Mouse (Mus musculus) CH12.LX (cell line): ENCODE measurements at regions not wholly inside any gene's neighbourhood (a gene's known extent, or its start where the extent isn't known, plus 50 kb on each side); places are given as distances from the start of the nearest gene placed in this dataset.

Experiments used
- DNase-seq: peaks from one replicate; pipeline ENCODE4 v3.0.0-alpha.2; 2013; ENCODE audit errors: extremely low read depth
- H3K27ac ChIP-seq: 2 replicates; pipeline ENCODE4 v1.5.1; 2012; ENCODE audit warnings: low read depth, mild to moderate bottlenecking, control low read depth, moderate library complexity; ENCODE audit not compliant: insufficient read depth
- H3K27me3 ChIP-seq: replicated peaks from 2 replicates; pipeline ENCODE3; 2012; ENCODE audit warnings: inconsistent platforms
- H3K36me3 ChIP-seq, 2 experiments: replicated peaks in 1 of 2; 2 replicates each; pipeline versions ENCODE3 to v1.6.1; 2012; ENCODE audit warnings: inconsistent platforms in 1 of 2, low read length in 1 of 2, mild to moderate bottlenecking in 1 of 2, mixed read lengths in 1 of 2, moderate library complexity in 1 of 2; ENCODE audit not compliant: control insufficient read depth in 1 of 2, insufficient read depth in 1 of 2
- H3K4me1 ChIP-seq, 2 experiments: 2 replicates each; pipeline ENCODE4 v1.6.1; 2012; ENCODE audit warnings: inconsistent platforms in 1 of 2, moderate library complexity in 1 of 2; ENCODE audit not compliant: insufficient read depth in 2 of 2, control insufficient read depth in 1 of 2
- H3K4me2 ChIP-seq: 2 replicates; pipeline ENCODE4 v1.6.1; 2012; ENCODE audit warnings: low read depth, mild to moderate bottlenecking, control low read depth; ENCODE audit not compliant: poor library complexity, insufficient read depth, severe bottlenecking
- H3K4me3 ChIP-seq, 3 experiments: fragments of 150-350 bp in 1 of 3; sonication (generic) in 1 of 3; replicated peaks in 1 of 3; 2 replicates each; pipeline versions ENCODE3 to v1.5.1; 2011 to 2012; ENCODE audit warnings: low read depth in 2 of 3, low read length in 2 of 3, mild to moderate bottlenecking in 2 of 3, moderate library complexity in 2 of 3, control low read depth in 1 of 3, improper control_type of control experiment in 1 of 3, inconsistent platforms in 1 of 3, mixed read lengths in 1 of 3; ENCODE audit not compliant: poor library complexity in 1 of 3
- H3K79me2 ChIP-seq: replicated peaks from 2 replicates; pipeline ENCODE4 v1.6.1; 2012; ENCODE audit warnings: mild to moderate bottlenecking, moderate library complexity; ENCODE audit not compliant: control insufficient read depth, poor library complexity, insufficient read depth, severe bottlenecking; ENCODE audit errors: extremely low read depth
- H3K9ac ChIP-seq: 2 replicates; pipeline ENCODE4 v1.6.1; 2012; ENCODE audit warnings: low read depth, mild to moderate bottlenecking, control low read depth, moderate library complexity; ENCODE audit not compliant: insufficient read depth
- H3K9me3 ChIP-seq: replicated peaks from 2 replicates; pipeline ENCODE3; 2012; ENCODE audit warnings: low read length, inconsistent platforms, mixed read lengths
- BHLHE40 ChIP-seq: IDR thresholded peaks from 2 replicates; pipeline ENCODE4 v1.6.1; 2011; ENCODE audit warnings: mild to moderate bottlenecking, low read depth, low read length, improper control_type of control experiment
- CHD1 ChIP-seq: IDR thresholded peaks from 2 replicates; pipeline ENCODE4 v1.6.1; 2012; ENCODE audit warnings: low read depth, low read length, improper control_type of control experiment, inconsistent platforms
- CTCF ChIP-seq, 2 experiments: IDR thresholded peaks in 1 of 2; conservative IDR thresholded peaks in 1 of 2; 2 replicates each; pipeline ENCODE4 v1.5.1; 2011 to 2012; ENCODE audit warnings: low read depth in 2 of 2, low read length in 2 of 2, improper control_type of control experiment in 1 of 2, inconsistent platforms in 1 of 2, mild to moderate bottlenecking in 1 of 2, moderate library complexity in 1 of 2
- E2F4 ChIP-seq: IDR thresholded peaks from 2 replicates; pipeline ENCODE4 v1.6.1; 2011; ENCODE audit warnings: low read depth, low read length, improper control_type of control experiment; ENCODE audit not compliant: insufficient replicate concordance
- HCFC1 ChIP-seq: IDR thresholded peaks from 2 replicates; pipeline ENCODE4 v1.6.1; 2012; ENCODE audit warnings: low read depth, mild to moderate bottlenecking, inconsistent platforms, low read length, improper control_type of control experiment
- IRF4 ChIP-seq: IDR thresholded peaks from 2 replicates; pipeline ENCODE4 v1.6.1; 2014; ENCODE audit warnings: low read depth, mild to moderate bottlenecking, inconsistent platforms, low read length, improper control_type of control experiment
- MAX ChIP-seq: IDR thresholded peaks from 2 replicates; pipeline ENCODE4 v1.6.1; 2011; ENCODE audit warnings: low read length, improper control_type of control experiment
- MEF2A ChIP-seq: IDR thresholded peaks from 2 replicates; pipeline ENCODE4 v1.6.1; 2014; ENCODE audit warnings: low read depth, mild to moderate bottlenecking, inconsistent platforms, low read length, improper control_type of control experiment, borderline replicate concordance
- MXI1 ChIP-seq: IDR thresholded peaks from 2 replicates; pipeline ENCODE4 v1.6.1; 2011; ENCODE audit warnings: mild to moderate bottlenecking, low read depth, low read length, improper control_type of control experiment
- MYC ChIP-seq: IDR thresholded peaks from 2 replicates; pipeline ENCODE4 v1.6.1; 2011; ENCODE audit warnings: low read depth, mild to moderate bottlenecking, improper control_type of control experiment, low read length
- NRF1 ChIP-seq: IDR thresholded peaks from 2 replicates; pipeline ENCODE4 v1.6.1; 2014; ENCODE audit warnings: low read depth, mild to moderate bottlenecking, inconsistent platforms, low read length, improper control_type of control experiment, moderate library complexity
- POLR2A ChIP-seq: IDR thresholded peaks from 2 replicates; pipeline ENCODE4 v1.6.1; 2011; ENCODE audit warnings: low read depth, mild to moderate bottlenecking, improper control_type of control experiment, low read length
- RAD21 ChIP-seq: IDR thresholded peaks from 2 replicates; pipeline ENCODE4 v1.6.1; 2011; ENCODE audit warnings: low read depth, mild to moderate bottlenecking, low read length, improper control_type of control experiment, moderate library complexity
- SMC3 ChIP-seq: IDR thresholded peaks from 2 replicates; pipeline ENCODE4 v1.6.1; 2011; ENCODE audit warnings: low read depth, low read length, improper control_type of control experiment
- TCF12 ChIP-seq: IDR thresholded peaks from 2 replicates; pipeline ENCODE4 v1.6.1; 2014; ENCODE audit warnings: low read depth, mild to moderate bottlenecking, inconsistent platforms, low read length, improper control_type of control experiment
- UBTF ChIP-seq: IDR thresholded peaks from 2 replicates; pipeline ENCODE4 v1.6.1; 2012; ENCODE audit warnings: low read depth, mild to moderate bottlenecking, inconsistent platforms, low read length, improper control_type of control experiment, moderate library complexity
- USF2 ChIP-seq: conservative IDR thresholded peaks from 2 replicates; pipeline ENCODE4 v1.6.1; 2011; ENCODE audit warnings: low read depth, low read length, improper control_type of control experiment
- ZMIZ1 ChIP-seq: IDR thresholded peaks from 2 replicates; pipeline ENCODE4 v1.6.1; 2012; ENCODE audit warnings: low read depth, mild to moderate bottlenecking, inconsistent platforms, low read length, improper control_type of control experiment
- dilution Hi-C: fragments of 300-500 bp; cut with MboI; formaldehyde crosslinking; loops from 2 replicates; pipeline ENCODE4 v1.14.3; 2020; ENCODE audit warnings: low sequenced_read_pairs; ENCODE audit not compliant: extremely low pct_unique_long_range_greater_than_20kb, extremely low pct_ligation_motif_present
- in situ Hi-C: fragments of 300-500 bp; cut with MboI; formaldehyde crosslinking; loops from 3 replicates; pipeline ENCODE4 v1.14.3; 2019; ENCODE audit warnings: low sequenced_read_pairs, low pct_ligation_motif_present, low pct_unique_long_range_greater_than_20kb, mixed read lengths

GRCm38 (mm10) chr3:143411655-143412054 is 529.9 kb upstream of the Pkn2 start:
- no peak for DNase-seq
- no peaks in the 10 kb centered on the region for H3K27me3 ChIP-seq
- no peak overlapping the region for H3K27ac ChIP-seq
- in situ Hi-C loops (no loop called here), dilution Hi-C loops (no loop called here)
- no peak overlapping the region; the same call in 1 of the 2 replicates for H3K4me2 ChIP-seq
- H3K9me3 ChIP-seq = no peaks in the 10 kb centered on the region
- no peaks in the 10 kb centered on the region for H3K79me2 ChIP-seq
- no peaks in the 10 kb centered on the region for H3K4me1 ChIP-seq
- TF ChIP-seq RAD21 (no peak), POLR2A (no peak)
- TF ChIP-seq, all 38 proteins: peak for 0
- H3K9ac ChIP-seq = no peak overlapping the region
- H3K36me3 ChIP-seq = no peaks in the 10 kb centered on the region
- H3K4me3 ChIP-seq = no peak overlapping the region

GRCm38 (mm10) chr3:143398966-143399365 is 517.2 kb upstream of the Pkn2 start:
- Histone ChIP-seq H3K4me2 (no peak overlapping the region), H3K79me2 (no peaks in the 10 kb centered on the region), H3K36me3 (no peaks in the 10 kb centered on the region), H3K27ac (no peak overlapping the region), H3K9me3 (no peaks in the 10 kb centered on the region), H3K4me1 (no peaks in the 10 kb centered on the region), H3K4me3 (no peak overlapping the region), H3K27me3 (no peaks in the 10 kb centered on the region), H3K9ac (no peak overlapping the region)
- in situ Hi-C loops (no loop called here), dilution Hi-C loops (no loop called here)
- TF ChIP-seq NRF1 (no peak), CHD1 (no peak), MYC (no peak), HCFC1 (no peak), TCF12 (no peak), UBTF (no peak), MEF2A (no peak), MAX (no peak), BHLHE40 (no peak), MXI1 (no peak), E2F4 (no peak), SMC3 (no peak), IRF4 (no peak), USF2 (no peak), CTCF (conservative IDR thresholded peaks at IDR 0.05 in 1 of 2, IDR thresholded peaks at IDR 0.05 in 1 of 2; ENCODE audit: low read depth in 2 of 2, low read length in 2 of 2) (no peak), ZMIZ1 (no peak)
- no peak for DNase-seq
